Mouse (Mus musculus) embryonic facial prominence, embryonic 15.5 days (tissue): ENCODE data around the gene Vwa1. TPM values are rescaled to one million over a fixed set of nuclear protein-coding genes. Genes with fewer than 3 reads are reported as not detected.
"Not testable (repeated sequence)": the region's sequence is repeated elsewhere in the genome, so short reads cannot be mapped to it uniquely, and the experiment has no call there.

ENCODE experiments used
- ATAC-seq: fragments of 200-750 bp; cut with Nextera tagmentation; 2 replicates; pipeline ENCODE4 v1.8.0; 2017; ENCODE audit warnings: low read depth, moderate TSS enrichment; ENCODE audit not compliant: insufficient number of reproducible peaks, low FRiP score, low TSS enrichment
- H3K27ac ChIP-seq: fragments of 300-500 bp; sonication (generic); replicated peaks from 2 replicates; pipeline ENCODE4 v1.5.1; 2015; ENCODE audit warnings: mild to moderate bottlenecking, inconsistent platforms
- H3K27me3 ChIP-seq: fragments of 300-500 bp; sonication (generic); 2 replicates; pipeline ENCODE4 v1.6.1; 2015; ENCODE audit warnings: inconsistent platforms
- H3K36me3 ChIP-seq: fragments of 300-500 bp; sonication (generic); 2 replicates; pipeline ENCODE4 v1.6.1; 2015; ENCODE audit warnings: mild to moderate bottlenecking, inconsistent platforms
- H3K4me1 ChIP-seq: fragments of 300-500 bp; sonication (generic); 2 replicates; pipeline ENCODE4 v1.6.1; 2015; ENCODE audit warnings: inconsistent platforms
- H3K4me2 ChIP-seq: fragments of 300-500 bp; sonication (generic); replicated peaks from 2 replicates; pipeline ENCODE4 v1.6.1; 2015; ENCODE audit warnings: mild to moderate bottlenecking, inconsistent platforms
- H3K4me3 ChIP-seq: fragments of 300-500 bp; sonication (generic); replicated peaks from 2 replicates; pipeline ENCODE4 v1.5.1; 2015; ENCODE audit warnings: mild to moderate bottlenecking, inconsistent platforms
- H3K9ac ChIP-seq: fragments of 300-500 bp; sonication (generic); 2 replicates; pipeline ENCODE4 v1.6.1; 2015; ENCODE audit warnings: inconsistent platforms
- H3K9me3 ChIP-seq: fragments of 300-500 bp; sonication (generic); replicated peaks from 2 replicates; pipeline ENCODE4 v1.6.1; 2016; ENCODE audit warnings: inconsistent platforms
- WGBS: fragments of 180-500 bp; shearing (Covaris S2); methylation state at CpG from one replicate; pipeline ENCODE4 v1.1.7; 2015; 5-methylcytosine and 5-hydroxymethylcytosine counted together
- polyA plus RNA-seq: library from polyadenylated mRNA; unstranded; fragments of >200 nt; fragmentation: Nextera tagmentation; extraction: Ambion mirVana; gene quantifications from 2 replicates; pipeline ENCODE4 v1.2.1, GENCODE M21; 2015

Vwa1 gene
- polyA plus RNA-seq, 1 experiment from 2014 or later = 14.2 TPM

DNA sequence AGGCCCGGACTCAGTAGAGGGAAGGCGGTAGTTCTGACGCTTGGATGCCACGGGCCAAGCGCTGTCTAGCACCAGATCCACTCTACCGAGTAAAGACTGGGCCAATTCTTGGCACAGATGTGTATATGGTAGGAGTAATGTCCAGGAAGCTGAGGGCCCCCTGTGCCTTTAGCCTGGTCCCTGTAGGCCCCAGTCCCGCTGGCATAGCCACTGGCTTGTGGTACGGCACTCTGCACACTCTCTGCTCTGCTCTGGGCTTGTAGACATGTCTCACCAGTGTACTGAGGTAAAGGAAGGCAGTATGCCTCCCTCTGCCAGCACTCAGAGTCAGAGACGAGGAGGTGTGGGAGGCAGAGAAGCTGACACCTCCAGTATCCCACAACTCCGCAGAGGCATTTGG is 33.8 kb downstream of the Vwa1 start:
- Histone ChIP-seq H3K4me1 (peaks cover 15% of the 10 kb centered on the region), H3K36me3 (peaks cover 67% of the 10 kb centered on the region)
- H3K27ac ChIP-seq, H3K27me3 ChIP-seq, H3K9me3 ChIP-seq, H3K9ac ChIP-seq, ATAC-seq, H3K4me2 ChIP-seq, H3K4me3 ChIP-seq: not testable (repeated sequence)
- WGBS = 86% methylated on average over 10 of the region's 10 CpGs

DNA sequence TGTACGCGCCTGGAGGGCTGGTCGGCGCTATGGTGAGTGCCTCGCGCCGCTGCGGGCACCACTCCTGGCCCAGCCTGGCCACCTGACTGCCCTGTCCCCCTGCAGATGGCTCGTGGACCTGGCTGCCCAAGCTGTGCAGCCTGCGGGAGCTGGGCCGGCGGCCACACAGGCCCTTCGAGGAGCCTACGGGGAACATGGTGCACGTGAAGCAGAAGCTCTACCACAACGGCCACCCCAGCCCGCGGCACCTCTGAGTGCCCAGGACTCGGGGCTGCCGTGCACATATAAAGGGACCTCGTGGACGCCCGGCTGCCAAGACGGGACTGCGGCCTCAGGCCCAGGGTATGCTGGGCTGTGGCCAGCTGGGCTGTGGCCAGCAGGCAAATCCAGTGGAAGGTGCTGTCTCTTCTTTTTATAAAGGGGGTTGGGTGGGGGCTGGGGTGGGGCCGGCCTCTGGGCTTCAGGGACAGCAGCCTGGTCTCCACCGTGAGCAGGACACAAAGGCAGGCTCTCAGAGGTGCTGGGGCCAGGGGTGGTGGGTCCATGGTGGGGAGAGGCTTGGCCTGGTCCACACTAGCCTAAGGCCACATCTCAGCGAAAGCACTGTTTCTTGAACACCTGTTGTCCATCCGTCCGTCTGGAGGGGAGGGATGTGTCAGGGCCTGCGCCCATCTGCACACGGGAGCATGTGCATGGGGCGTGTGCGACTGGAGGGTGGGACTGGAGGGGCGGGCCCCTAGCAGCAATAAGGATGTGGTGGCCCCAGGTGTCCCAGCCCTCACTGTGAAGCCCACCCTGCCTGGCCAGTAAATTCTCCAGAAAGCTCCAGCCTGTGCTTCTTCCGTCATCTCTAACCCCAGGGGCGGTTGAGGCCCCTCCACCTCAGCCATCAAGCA is 34.5 kb downstream of the Vwa1 start:
- 80% methylated on average over 37 of the region's 37 CpGs for WGBS
- no peaks in the 10 kb centered on the region for H3K9me3 ChIP-seq
- peaks cover 61% of the 10 kb centered on the region for H3K36me3 ChIP-seq

DNA sequence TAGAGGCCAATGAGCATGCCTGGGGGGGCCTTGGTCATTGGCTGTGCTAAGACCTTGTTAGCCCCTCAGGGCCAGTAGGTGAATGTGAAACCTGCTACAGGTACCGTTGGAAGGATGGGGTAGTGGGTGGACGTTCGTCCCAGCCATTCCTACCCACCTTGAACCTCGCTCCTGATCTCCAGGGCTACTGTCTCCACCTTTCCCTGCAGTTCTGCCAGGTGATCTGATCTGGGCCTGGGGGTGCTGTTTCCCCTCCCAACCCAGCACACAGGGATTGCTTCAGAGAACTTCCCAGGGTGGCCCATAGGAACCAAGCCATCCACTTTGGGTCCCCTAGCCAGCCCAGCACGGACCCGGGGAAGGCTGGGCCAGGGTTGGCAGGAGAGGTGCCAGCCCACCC is 35.3 kb downstream of the Vwa1 start:
- peaks cover 53% of the 10 kb centered on the region for H3K36me3 ChIP-seq
- 82% methylated on average over 6 of the region's 6 CpGs for WGBS
- no peak for ATAC-seq
- no peak overlapping the region for H3K9ac ChIP-seq
- no peak overlapping the region for H3K27ac ChIP-seq
- H3K27me3 ChIP-seq = no peaks in the 10 kb centered on the region
- peaks cover 21% of the 10 kb centered on the region for H3K4me1 ChIP-seq
- H3K4me3 ChIP-seq = no peak overlapping the region
- no peaks in the 10 kb centered on the region for H3K9me3 ChIP-seq
- H3K4me2 ChIP-seq = no peak overlapping the region

More for the DNA sequence above, 34.5 kb downstream of the Vwa1 start:
- no peak overlapping the region for H3K27ac ChIP-seq
- no peak overlapping the region for H3K9ac ChIP-seq
- no peak for ATAC-seq
- no peak overlapping the region for H3K4me2 ChIP-seq
- peaks cover 20% of the 10 kb centered on the region for H3K4me1 ChIP-seq
- no peak overlapping the region for H3K4me3 ChIP-seq
- no peaks in the 10 kb centered on the region for H3K27me3 ChIP-seq

DNA sequence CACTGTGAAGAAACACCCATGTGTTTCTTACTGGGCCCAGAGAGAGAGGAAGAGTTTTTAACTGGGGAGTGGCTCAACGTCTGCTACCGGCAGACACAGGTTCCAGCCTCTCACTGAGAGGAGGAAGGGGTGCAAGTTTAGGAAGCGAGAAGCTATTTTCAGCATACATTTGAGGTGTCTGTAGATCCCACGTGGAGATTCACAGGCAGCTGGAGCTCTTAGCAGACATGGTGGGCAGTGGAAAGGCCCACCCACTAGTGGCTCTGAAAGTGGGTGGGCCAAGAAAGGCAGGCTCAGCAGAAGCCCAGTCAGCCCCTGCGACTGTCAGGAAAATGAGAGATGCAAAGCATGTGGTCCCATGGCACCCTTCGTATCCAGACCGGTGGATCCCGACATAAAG is 36.2 kb downstream of the Vwa1 start:
- 0 out of 2 replicates have a peak overlapping the region, but pooled peaks have one; percentile 1 for H3K27ac ChIP-seq

DNA sequence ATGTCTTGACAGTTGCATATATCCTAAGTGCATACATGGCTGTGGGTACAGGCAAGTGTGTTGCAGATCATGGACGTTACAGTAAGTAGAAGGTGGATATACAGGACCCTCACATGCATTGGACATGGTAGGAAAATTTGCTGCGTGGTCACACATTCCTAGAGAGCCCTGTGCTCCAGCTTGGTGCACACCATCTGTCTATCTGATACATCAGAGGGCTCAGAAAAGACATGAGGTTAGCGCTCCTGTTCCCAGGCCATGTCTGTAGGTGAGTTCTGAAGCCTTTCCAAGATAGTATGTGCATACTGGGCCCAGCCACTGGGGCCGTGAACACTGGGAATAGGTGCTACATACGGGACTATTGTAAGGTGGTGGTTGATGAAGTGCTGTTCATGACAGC is 38.1 kb downstream of the Vwa1 start:
- H3K9me3 ChIP-seq = no peaks in the 10 kb centered on the region
- peak overlapping the region; percentile 84; the same call in 1 of the 2 replicates for H3K4me2 ChIP-seq
- 89% methylated on average over 5 of the region's 5 CpGs for WGBS
- peaks cover 46% of the 10 kb centered on the region for H3K36me3 ChIP-seq
- H3K4me3 ChIP-seq = peak overlapping the region; percentile 87; the same call in 1 of the 2 replicates
- H3K4me1 ChIP-seq = peaks cover 34% of the 10 kb centered on the region
- H3K9ac ChIP-seq = no peak overlapping the region
- no peak overlapping the region for H3K27ac ChIP-seq
- ATAC-seq = no peak
- no peaks in the 10 kb centered on the region for H3K27me3 ChIP-seq

More for the DNA sequence above, 36.2 kb downstream of the Vwa1 start:
- H3K4me2 ChIP-seq = no peak overlapping the region
- H3K4me1 ChIP-seq = peaks cover 30% of the 10 kb centered on the region
- no peak overlapping the region for H3K4me3 ChIP-seq
- 47% methylated on average over 8 of the region's 8 CpGs for WGBS
- H3K36me3 ChIP-seq = peaks cover 46% of the 10 kb centered on the region
- no peaks in the 10 kb centered on the region for H3K9me3 ChIP-seq
- ATAC-seq = no peak
- no peaks in the 10 kb centered on the region for H3K27me3 ChIP-seq
- H3K9ac ChIP-seq = no peak overlapping the region

DNA sequence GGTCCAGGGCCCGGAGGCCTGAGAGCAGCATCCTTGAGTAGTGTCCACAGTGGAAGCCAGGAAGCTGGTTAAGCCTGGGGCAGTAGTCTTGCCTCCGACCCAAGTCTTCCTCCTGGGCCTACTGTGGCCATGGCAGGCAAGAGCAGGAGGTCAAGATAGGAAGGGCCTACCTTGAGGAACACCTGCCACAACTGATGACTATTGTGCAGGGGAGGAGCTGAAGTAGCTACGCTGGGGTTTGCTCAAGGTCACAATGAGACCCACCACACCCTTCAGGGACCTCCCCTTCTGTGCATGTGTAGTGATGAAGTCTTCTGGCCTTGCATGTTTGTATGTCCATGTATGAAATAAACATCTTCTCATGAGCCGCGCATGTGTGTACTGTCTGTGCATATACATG is 38.7 kb downstream of the Vwa1 start:
- H3K27ac ChIP-seq = peak overlapping the region; percentile 6; the same call in 1 of the 2 replicates
- H3K4me2 ChIP-seq = peak overlapping the region; percentile 84
- H3K27me3 ChIP-seq = no peaks in the 10 kb centered on the region
- ATAC-seq = no peak
- WGBS = 65% methylated on average over 5 of the region's 5 CpGs
- H3K9ac ChIP-seq = peak overlapping the region; percentile 78
- H3K4me3 ChIP-seq = peak overlapping the region; percentile 87
- H3K4me1 ChIP-seq = peaks cover 34% of the 10 kb centered on the region
- peaks cover 41% of the 10 kb centered on the region for H3K36me3 ChIP-seq
- H3K9me3 ChIP-seq = no peaks in the 10 kb centered on the region

DNA sequence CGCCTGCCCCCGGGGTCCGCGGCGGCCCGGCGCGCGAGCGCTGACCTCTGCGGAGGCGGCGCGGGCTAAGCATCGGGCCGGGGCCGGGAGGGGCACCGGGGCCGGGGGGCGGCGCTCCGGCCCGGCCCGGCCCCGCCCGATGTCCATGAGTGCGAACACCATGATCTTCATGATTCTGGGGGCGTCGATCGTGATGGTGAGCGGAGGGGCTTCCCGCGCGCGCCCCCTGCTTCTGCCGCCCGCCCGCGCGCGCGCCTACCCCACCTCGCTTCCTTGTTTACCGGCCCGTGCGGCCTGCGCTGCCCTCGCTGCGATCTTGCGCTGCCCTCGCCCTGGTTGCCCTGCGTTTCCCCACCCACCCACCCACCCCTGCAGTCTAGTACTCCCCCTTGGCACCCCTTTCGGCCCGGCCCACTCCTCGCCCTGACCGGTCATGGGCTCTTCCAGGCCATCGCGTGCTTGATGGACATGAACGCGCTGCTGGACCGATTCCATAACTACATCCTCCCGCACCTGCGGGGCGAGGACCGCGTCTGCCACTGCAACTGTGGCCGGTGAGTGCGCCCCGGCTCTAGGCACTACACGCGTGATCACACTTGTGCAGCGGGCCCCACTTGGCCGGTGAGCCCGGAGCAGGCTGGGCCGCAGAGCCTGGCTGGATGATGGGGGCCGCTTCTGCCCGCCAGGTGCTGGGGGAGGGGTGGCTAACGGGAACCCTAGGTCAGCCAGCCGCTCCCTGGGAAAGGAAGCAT is 39.4 kb downstream of the Vwa1 start:
- Histone ChIP-seq H3K36me3 (peaks cover 34% of the 10 kb centered on the region), H3K4me2 (peak overlapping the region; percentile 84), H3K27ac (peak overlapping the region; percentile 92), H3K4me3 (peak overlapping the region; percentile 87), H3K27me3 (no peaks in the 10 kb centered on the region), H3K9me3 (no peaks in the 10 kb centered on the region), H3K4me1 (peaks cover 34% of the 10 kb centered on the region), H3K9ac (peak overlapping the region; percentile 78)
- WGBS = 1% methylated on average over 70 of the region's 79 CpGs
- ATAC-seq = peak; percentile 74

DNA sequence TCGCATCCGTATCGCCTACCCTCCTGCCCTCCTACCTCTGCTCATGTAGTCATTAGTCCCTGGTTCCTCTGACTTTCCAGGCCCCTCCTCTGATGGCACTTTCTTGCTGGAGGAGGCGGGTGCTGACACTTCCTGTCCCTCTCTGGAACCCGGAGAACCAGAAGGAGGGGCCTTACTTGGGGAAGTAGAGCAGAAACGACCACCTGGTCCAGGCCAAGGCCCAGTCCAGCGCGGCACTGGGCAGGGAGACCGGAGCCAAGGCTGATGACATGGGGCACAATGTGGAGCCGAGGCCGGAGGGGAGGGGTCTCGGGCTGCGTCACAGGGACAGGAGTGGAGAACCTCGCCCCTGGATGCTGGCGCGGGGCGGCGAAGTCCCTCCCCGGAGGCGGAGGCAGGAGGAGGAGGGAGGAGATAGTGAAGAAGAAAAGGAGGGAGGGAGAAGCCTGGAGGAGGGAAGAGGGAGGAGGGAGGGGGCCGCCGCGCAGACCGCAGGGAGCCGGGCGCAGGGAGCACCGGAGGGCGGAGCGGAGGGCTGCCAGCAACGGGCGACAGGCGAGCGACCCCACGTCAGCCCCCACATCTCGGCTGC is 40.1 kb downstream of the Vwa1 start, which contains the start of gene Tmem240:
Tmem240 (plus strand) TSS at position 451 of the 592 bp plus-strand sequence.
- peaks cover 34% of the 10 kb centered on the region for H3K4me1 ChIP-seq
- peak within 1 kb of the TSS; percentile 78 for H3K9ac ChIP-seq
- ATAC-seq = peak; percentile 92
- under 1% methylated on average over 26 of the region's 35 CpGs for WGBS
- H3K9me3 ChIP-seq = no peaks in the 10 kb centered on the region
- peaks cover 33% of the 10 kb centered on the region for H3K36me3 ChIP-seq
- no peaks in the 10 kb centered on the region for H3K27me3 ChIP-seq
- H3K4me2 ChIP-seq = peak within 1 kb of the TSS; percentile 84
- peak within 1 kb of the TSS; percentile 87 for H3K4me3 ChIP-seq
- H3K27ac ChIP-seq = peak within 1 kb of the TSS; percentile 92

DNA sequence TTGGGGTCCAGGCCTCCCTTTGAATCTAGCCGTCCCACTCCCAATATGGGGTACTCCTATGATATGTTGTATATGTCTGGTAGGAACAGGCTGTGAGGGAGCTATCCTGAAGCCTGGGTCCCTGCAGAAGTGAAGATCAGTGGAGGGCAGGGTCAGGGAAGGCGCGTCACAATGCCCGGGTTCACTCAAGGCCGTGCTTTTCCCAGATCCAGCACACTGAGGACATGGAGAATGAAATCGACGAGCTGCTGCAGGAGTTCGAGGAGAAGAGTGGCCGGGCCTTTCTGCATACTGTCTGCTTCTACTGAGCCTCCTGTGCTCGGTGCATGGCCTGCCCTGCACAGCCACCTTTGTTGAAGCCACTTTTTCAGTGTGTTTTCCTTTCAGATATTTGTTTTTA is 41.2 kb downstream of the Vwa1 start:
- WGBS = 86% methylated on average over 10 of the region's 10 CpGs
- H3K4me2 ChIP-seq = peak overlapping the region; percentile 84

DNA sequence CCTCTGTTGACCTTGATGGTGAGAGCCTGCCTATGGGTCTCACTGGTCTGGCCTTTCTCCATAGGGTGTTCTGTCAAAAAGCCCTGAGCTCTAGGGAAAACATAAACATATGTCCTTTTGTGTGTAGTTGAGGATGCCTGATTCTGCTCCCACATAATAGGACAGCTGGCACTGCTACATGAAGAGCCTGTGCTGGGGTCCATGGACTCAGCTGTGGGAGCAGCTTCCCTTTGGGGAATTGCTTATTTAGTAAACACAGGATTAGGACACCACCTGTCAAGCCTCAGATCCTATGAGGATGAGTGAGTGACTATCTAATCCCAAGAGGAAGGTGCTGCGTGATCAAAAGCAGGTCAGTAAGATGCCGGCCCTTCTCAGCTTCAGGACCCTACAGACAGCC is 46.5 kb downstream of the Vwa1 start:
- Histone ChIP-seq H3K4me2 (no peak overlapping the region), H3K27me3 (no peaks in the 10 kb centered on the region), H3K27ac (no peak overlapping the region), H3K9me3 (no peaks in the 10 kb centered on the region), H3K9ac (no peak overlapping the region), H3K4me3 (no peak overlapping the region), H3K36me3 (peaks cover 29% of the 10 kb centered on the region), H3K4me1 (0 out of 2 replicates have a peak, but pooled peaks cover 1% of the 10 kb centered on the region)
- WGBS = 84% methylated on average over 2 of the region's 2 CpGs
- ATAC-seq = no peak

More for the DNA sequence above, 41.2 kb downstream of the Vwa1 start:
- peaks cover 33% of the 10 kb centered on the region for H3K36me3 ChIP-seq
- H3K4me3 ChIP-seq = no peak overlapping the region
- H3K27me3 ChIP-seq = no peaks in the 10 kb centered on the region
- ATAC-seq = no peak
- H3K9ac ChIP-seq = 0 out of 2 replicates have a peak overlapping the region, but pooled peaks have one; percentile 2
- no peaks in the 10 kb centered on the region for H3K9me3 ChIP-seq
- peaks cover 29% of the 10 kb centered on the region for H3K4me1 ChIP-seq
- H3K27ac ChIP-seq = peak overlapping the region; percentile 92; the same call in 1 of the 2 replicates

DNA sequence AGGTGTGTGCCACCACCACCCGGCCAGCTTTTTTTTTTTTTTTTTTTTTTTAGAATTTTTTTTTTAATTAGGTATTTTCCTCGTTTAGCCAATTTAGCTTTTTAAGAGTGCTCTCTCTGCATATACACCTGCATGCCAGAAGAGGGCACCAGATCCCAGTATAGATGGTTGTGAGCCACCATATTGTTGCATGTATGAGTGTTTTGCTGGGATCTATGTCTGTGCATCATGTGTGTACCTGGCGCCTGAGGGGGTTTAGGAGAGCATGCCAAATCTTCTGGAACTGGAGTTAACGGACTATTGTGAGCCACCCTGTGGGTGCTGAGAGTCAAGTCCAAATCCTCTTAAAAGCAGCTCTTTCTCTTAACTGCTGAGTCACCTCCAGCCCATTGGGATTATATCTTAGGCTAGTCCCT is 52.8 kb downstream of the Vwa1 start:
- no peak for ATAC-seq
- Histone ChIP-seq H3K36me3 (peaks cover 32% of the 10 kb centered on the region), H3K4me3 (no peak overlapping the region), H3K27me3 (no peaks in the 10 kb centered on the region), H3K9ac (no peak overlapping the region), H3K27ac (no peak overlapping the region), H3K4me2 (no peak overlapping the region), H3K4me1 (no peaks in the 10 kb centered on the region), H3K9me3 (no peaks in the 10 kb centered on the region)
- WGBS = 57% methylated on average over 4 of the region's 4 CpGs
